Mouse (Mus musculus) frontal cortex, adult 2 months (tissue): ENCODE results near the gene 8030474K03Rik. TPM values are rescaled to one million over a fixed set of nuclear protein-coding genes. Genes with fewer than 3 reads are reported as not detected.
"Not testable (repeated sequence)": the region's sequence is repeated elsewhere in the genome, so short reads cannot be mapped to it uniquely, and the experiment has no call there.

Experiments
- DNase-seq, 2 experiments: peaks; one replicate each; pipeline ENCODE4 v3.0.0; 2022; ENCODE audit warnings: low spot score in 1 of 2; ENCODE audit errors: extremely low spot score in 1 of 2
- polyA plus RNA-seq: library from polyadenylated mRNA; depleted of rRNA; stranded (reverse); fragments of >200 nt; gene quantifications from 2 replicates; pipeline ENCODE4 v1.2.3, GENCODE M21; 2012; rRNA removed

Gene 8030474K03Rik
- not detected in 2 replicates for polyA plus RNA-seq

GRCm38 (mm10) chrX:101794342-101794741, at the start of gene 8030474K03Rik, which contains the start of gene Gm4779:
8030474K03Rik (plus strand) TSS chrX:101794656.
Gm4779 (minus strand) TSS chrX:101794423.
- no peak for DNase-seq

GRCm38 (mm10) chrX:101750144-101750543, 44.3 kb upstream of the 8030474K03Rik start:
- no peak for DNase-seq

- peak; percentile 14 to 70 for DNase-seq
These were observed 40.0 kb upstream of the 8030474K03Rik start for GRCm38 (mm10) chrX:101754478-101754877.

DNA sequence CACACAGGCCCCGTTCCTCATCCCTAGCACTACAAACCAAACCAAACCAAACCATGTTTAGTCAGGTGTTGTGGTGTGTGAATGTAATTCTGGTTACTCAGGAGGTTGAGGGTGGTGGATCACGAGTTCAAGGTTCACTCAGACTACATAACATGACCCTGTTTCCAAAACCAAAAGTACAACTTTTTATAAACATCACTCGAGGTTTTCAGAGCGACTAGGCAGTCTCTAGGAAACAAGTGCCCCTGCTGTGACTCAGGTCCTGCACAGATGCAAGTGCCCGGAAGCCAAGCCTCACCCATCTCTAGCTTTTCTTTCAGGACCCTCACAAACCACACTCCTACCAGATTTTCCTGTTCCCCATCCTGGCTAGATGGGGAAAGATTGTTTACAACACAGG, 29.8 kb upstream of the 8030474K03Rik start:
- DNase-seq, result no peak

DNA sequence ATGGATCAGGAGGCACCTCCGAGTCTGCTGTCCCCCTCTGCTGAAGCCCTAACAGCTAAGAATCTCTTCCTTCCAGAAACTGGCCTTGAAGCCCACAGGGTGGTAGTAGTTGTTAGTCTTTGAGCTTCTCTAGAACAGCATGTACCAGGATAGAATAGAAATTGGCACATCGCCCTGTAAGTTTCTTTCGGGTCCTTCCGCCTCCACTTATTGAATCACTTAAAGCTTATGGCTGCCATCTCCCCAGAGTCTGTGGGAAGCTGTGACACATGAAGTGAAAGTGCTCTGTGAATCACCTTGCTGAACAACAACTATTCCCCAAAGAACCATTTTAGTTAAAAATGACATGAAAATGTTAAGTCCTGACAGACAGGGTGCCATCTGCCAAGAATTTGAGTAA, 29.3 kb upstream of the 8030474K03Rik start:
- DNase-seq, result peak; percentile 44 to 72

GRCm38 (mm10) chrX:101767280-101767679, 27.2 kb upstream of the 8030474K03Rik start:
- DNase-seq, result no peak

GRCm38 (mm10) chrX:101769478-101769877, 25.0 kb upstream of the 8030474K03Rik start:
- no peak for DNase-seq

DNA sequence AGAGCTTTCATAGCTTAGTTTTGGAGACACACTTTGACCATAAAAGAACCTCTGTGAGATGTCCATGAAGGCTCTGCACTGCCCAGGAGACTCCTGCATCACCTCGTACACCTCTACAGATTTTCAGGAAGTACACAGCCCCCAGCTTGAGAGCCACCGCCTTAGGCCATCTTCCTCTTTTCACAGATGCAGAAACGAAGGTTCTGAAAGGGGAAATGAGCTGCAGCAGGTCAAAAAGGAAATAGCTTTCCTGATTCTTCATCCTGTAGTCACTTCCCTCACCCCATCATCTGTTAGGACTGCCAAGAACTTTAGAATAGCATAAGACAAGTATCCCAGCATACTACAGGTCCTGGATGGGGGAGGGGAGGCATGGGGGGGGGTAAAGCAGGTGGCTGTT, 24.1 kb upstream of the 8030474K03Rik start:
- DNase-seq, result no peak

DNA sequence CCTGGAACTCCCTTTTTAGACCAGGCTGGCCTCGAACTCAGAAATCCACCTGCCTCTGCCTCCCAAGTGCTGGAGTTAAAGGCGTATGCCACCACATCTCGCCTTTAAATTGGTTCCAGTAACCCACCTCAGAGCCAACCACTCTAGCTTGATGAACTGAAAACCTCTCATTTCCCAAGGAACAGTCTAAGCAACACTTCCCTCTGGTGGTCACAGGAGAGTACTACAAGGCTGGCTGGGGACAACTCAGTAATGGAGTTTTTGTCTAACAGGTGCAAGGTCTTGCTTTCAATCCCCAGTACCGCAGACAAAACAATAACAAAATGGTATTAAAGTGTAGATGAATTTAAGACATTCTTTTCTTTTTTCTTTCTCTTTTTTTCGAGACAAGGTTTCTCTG, 22.4 kb upstream of the 8030474K03Rik start:
- DNase-seq, result peak in 1 of 2 experiments; percentile 76

DNA sequence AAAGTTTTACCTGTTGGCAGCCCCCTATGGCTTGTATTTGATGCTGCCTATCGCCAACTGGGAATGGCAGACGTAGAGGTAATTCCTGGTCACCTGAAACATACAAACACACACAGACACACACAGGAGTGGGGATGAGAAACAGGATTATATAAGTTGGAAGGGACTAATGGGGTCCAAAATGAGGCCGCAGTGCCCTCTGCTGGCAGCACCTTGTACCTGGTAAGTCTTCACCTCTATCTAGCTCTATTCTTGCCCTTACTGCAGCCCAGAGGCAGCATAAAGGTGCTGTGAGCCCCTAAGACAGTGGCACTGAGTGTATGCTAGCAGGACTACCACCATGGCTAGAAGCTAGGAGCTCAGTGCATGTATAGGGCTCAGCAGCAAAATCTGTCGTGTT, 2.9 kb upstream of the 8030474K03Rik start:
- DNase-seq, result peak; percentile 11 to 75

- peak in 1 of 2 experiments; percentile 35 for DNase-seq
These were observed 11.1 kb downstream of the 8030474K03Rik start for GRCm38 (mm10) chrX:101805512-101805911.

GRCm38 (mm10) chrX:101811750-101812149, 17.3 kb downstream of the 8030474K03Rik start:
- no peak for DNase-seq

DNA sequence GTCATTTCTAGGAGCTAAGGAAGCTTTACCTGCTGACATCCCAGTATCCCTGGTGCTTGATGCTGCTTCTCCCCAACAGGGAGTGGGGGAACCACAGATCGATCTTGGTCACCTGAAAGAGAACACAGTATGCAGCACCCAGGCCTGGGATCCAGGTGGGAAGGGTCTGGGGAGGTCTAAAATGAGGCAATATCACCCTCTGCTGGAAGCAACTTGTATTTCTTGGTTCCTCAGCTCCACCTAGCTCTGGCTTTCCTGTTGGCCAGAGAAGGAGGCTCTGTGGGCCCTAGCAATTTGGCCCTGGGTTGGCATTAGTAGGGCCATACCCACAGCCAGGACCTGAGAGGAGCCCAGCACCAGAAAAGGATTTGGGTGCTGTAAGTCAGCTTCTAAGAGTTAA, 24.7 kb downstream of the 8030474K03Rik start:
- DNase-seq, result peak in 1 of 2 experiments; percentile 10

DNA sequence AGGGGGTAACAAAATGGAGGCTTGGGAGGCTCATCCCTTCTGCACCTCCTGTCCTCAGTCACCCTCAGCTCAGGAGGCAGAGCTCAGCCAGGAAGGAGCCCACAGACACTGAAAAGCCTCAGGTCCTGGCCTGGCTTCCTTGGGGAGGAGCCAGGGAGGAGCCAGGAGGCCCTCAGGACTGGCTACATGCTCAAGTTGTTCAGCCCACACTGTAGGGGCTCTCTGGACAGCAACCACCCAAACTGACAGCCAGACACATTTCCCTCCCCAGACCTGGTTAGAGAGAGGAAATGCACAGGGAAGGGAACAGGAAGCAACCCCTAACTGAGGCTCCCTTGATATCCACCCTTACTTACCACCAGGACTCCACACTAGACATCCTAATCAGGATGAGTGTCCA, 25.5 kb downstream of the 8030474K03Rik start:
- not testable (repeated sequence) for DNase-seq

DNA sequence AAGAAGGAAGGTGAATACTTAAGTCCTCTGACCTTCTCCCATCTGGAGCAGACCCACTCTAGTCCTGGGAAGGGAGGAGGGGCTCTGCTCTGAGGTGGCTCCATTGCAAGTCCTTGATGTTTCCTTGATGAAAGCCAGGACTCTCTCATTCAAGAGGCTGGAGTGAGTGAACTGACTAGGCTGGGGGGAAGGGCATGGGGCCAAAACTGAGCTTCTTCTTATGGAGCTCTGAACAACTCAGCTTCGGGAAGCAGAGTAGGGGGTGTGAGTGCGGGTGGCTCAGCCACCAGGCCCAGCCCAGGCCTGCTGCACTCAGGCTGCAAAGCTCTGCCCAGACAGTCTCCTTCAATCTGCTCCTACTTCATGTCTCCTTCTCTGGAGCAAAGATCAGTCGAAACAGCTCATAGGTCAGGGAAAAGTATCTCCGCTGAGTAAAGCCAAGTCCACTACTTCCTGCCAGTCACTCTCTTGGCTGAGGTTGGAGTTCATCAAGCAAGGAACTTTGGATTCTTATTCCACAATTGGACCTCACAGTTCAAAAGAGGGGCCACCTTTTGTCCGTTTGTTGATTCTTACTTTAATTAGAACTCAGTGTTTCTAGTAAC, 52.8 kb downstream of the 8030474K03Rik start:
- DNase-seq, result no peak

Other genes with a start within 250 kb of the 8030474K03Rik start
- 360 and 403 TPM in 2 replicates for gene Ogt, start 154.6 kb upstream of the 8030474K03Rik start, polyA plus RNA-seq
- 0.25 and 0.46 TPM in 2 replicates for gene Cxcr3, start 60.4 kb upstream of the 8030474K03Rik start, polyA plus RNA-seq
- gene Gm4779, start 233 bp upstream of the 8030474K03Rik start, polyA plus RNA-seq, result 0.08 and 0.16 TPM in 2 replicates
- 12.1 and 12.2 TPM in 2 replicates for gene Nhsl2, start 54.7 kb downstream of the 8030474K03Rik start, polyA plus RNA-seq